Mouse (Mus musculus) embryonic stem cell, embryonic (primary cell): ENCODE measurements around the gene Ablim1.

Source experiments
- CTCF ChIA-PET, 4 experiments: fragments of 300-600 bp in 2 of 4; fragments of 350-600 bp in 2 of 4; sonication (Branson Sonifier 250); formaldehyde crosslinking; loops; one replicate each; lab custom pipeline; 2022; ENCODE audit warnings: inconsistent platforms in 2 of 4; lab: Charles Lee
- POLR2A ChIA-PET, 4 experiments: fragments of 300-600 bp in 2 of 4; fragments of 350-600 bp in 2 of 4; sonication (Branson Sonifier 250); formaldehyde crosslinking; loops; one replicate each; lab custom pipeline; 2022; ENCODE audit warnings: antibody characterized with exemption in 4 of 4, inconsistent platforms in 1 of 4; lab: Charles Lee

Ablim1 gene

GRCm38 (mm10) chr19:57228576-57228975 is 86.1 kb downstream of the Ablim1 start:
- POLR2A ChIA-PET: interaction anchor here in 1 of 4 experiments (0.7 kb wide), 1 partner anchor 97 kb away, joined by 5 read pairs; no protein-coding TSS in a partner anchor
- CTCF ChIA-PET: interaction anchor here in 1 of 4 experiments (0.6 kb wide), 1 partner anchor 587 kb away, joined by 5 read pairs; no protein-coding TSS in a partner anchor

- ChIA-PET POLR2A (no interaction called here), CTCF (no interaction called here)
Measured at GRCm38 (mm10) chr19:57224390-57224789, 90.3 kb downstream of the Ablim1 start.

- ChIA-PET CTCF (no interaction called here), POLR2A (no interaction called here)
Measured at GRCm38 (mm10) chr19:57223686-57224085, 91.0 kb downstream of the Ablim1 start.

- ChIA-PET CTCF (no interaction called here), POLR2A (interaction anchor here in 1 of 4 experiments (1.0 kb wide), 1 partner anchor 24 kb away, joined by 3 read pairs; no protein-coding TSS in a partner anchor)
Measured at GRCm38 (mm10) chr19:57222657-57223056, 92.1 kb downstream of the Ablim1 start.

- CTCF ChIA-PET: no interaction called here
- POLR2A ChIA-PET: no interaction called here
Measured at GRCm38 (mm10) chr19:57221684-57222235, 93.0 kb downstream of the Ablim1 start.

GRCm38 (mm10) chr19:57219758-57220157 is 95.0 kb downstream of the Ablim1 start:
- ChIA-PET POLR2A (interaction anchor here in 3 of 4 experiments (0.5 to 0.6 kb wide), 3 partner anchors 13 to 443 kb away, joined by 3 read pairs; no protein-coding TSS in a partner anchor), CTCF (no interaction called here)

- ChIA-PET POLR2A (no interaction called here), CTCF (no interaction called here)
Measured at GRCm38 (mm10) chr19:57217161-57217560, 97.6 kb downstream of the Ablim1 start.

GRCm38 (mm10) chr19:57215527-57215926 is 99.2 kb downstream of the Ablim1 start:
- ChIA-PET POLR2A (interaction anchor here in 1 of 4 experiments (1.1 kb wide), 1 partner anchor 57 kb away, joined by 4 read pairs; no protein-coding TSS in a partner anchor), CTCF (no interaction called here)

GRCm38 (mm10) chr19:57212406-57212805 is 102.3 kb downstream of the Ablim1 start:
- ChIA-PET POLR2A (no interaction called here), CTCF (no interaction called here)

GRCm38 (mm10) chr19:57211444-57212111 is 103.1 kb downstream of the Ablim1 start:
- POLR2A ChIA-PET: interaction anchor here in 1 of 4 experiments (1.1 kb wide), 1 partner anchor 122 kb away, joined by 3 read pairs; no protein-coding TSS in a partner anchor
- CTCF ChIA-PET: interaction anchor here in 2 of 4 experiments (0.6 to 0.7 kb wide), 2 partner anchors 14 to 630 kb away, joined by 3 read pairs; no protein-coding TSS in a partner anchor

- POLR2A ChIA-PET: interaction anchor here in 1 of 4 experiments (1.0 to 1.1 kb wide), 2 partner anchors 15 to 123 kb away, joined by 3 to 4 read pairs; no protein-coding TSS in a partner anchor
- CTCF ChIA-PET: interaction anchor here in 1 of 4 experiments (0.5 kb wide), 1 partner anchor 62 kb away, joined by 3 read pairs; no protein-coding TSS in a partner anchor
Measured at GRCm38 (mm10) chr19:57210924-57211323, 103.8 kb downstream of the Ablim1 start.

GRCm38 (mm10) chr19:57204101-57204500 is 110.6 kb downstream of the Ablim1 start:
- ChIA-PET CTCF (interaction anchor here in 1 of 4 experiments (1.4 kb wide), 1 partner anchor 10 kb away, joined by 3 read pairs; no protein-coding TSS in a partner anchor), POLR2A (interaction anchor here in 1 of 4 experiments (0.6 kb wide), 1 partner anchor 163 kb away, joined by 3 read pairs; no protein-coding TSS in a partner anchor)

- POLR2A ChIA-PET: no interaction called here
- CTCF ChIA-PET: no interaction called here
Measured at GRCm38 (mm10) chr19:57202554-57202953, 112.2 kb downstream of the Ablim1 start.

GRCm38 (mm10) chr19:57201090-57201483 is 113.6 kb downstream of the Ablim1 start:
- ChIA-PET CTCF (interaction anchor here in 2 of 4 experiments (0.7 to 0.9 kb wide), 2 partner anchors 63 to 528 kb away, joined by 4 to 5 read pairs; no protein-coding TSS in a partner anchor), POLR2A (interaction anchor here in 2 of 4 experiments (0.8 to 1.2 kb wide), 4 partner anchors 19 to 157 kb away, joined by 4 read pairs; no protein-coding TSS in a partner anchor)

GRCm38 (mm10) chr19:57200477-57201089 is 114.1 kb downstream of the Ablim1 start:
- ChIA-PET POLR2A (interaction anchor here in 2 of 4 experiments (0.8 to 1.2 kb wide), 5 partner anchors 18 to 157 kb away, joined by 3 to 4 read pairs (median 4); no protein-coding TSS in a partner anchor), CTCF (interaction anchor here in 2 of 4 experiments (0.7 to 0.9 kb wide), 2 partner anchors 62 to 527 kb away, joined by 4 to 5 read pairs; no protein-coding TSS in a partner anchor)

GRCm38 (mm10) chr19:57199361-57199760 is 115.4 kb downstream of the Ablim1 start:
- CTCF ChIA-PET: interaction anchor here in 2 of 4 experiments (0.6 to 0.7 kb wide), 5 partner anchors 80 to 286 kb away, joined by 3 to 5 read pairs (median 3); no protein-coding TSS in a partner anchor
- POLR2A ChIA-PET: interaction anchor here in 2 of 4 experiments (0.6 to 1.1 kb wide), 5 partner anchors 9 to 121 kb away, joined by 3 to 5 read pairs (median 3); no protein-coding TSS in a partner anchor

GRCm38 (mm10) chr19:57198531-57198930 is 116.2 kb downstream of the Ablim1 start:
- ChIA-PET CTCF (interaction anchor here in 2 of 4 experiments (0.6 to 0.7 kb wide), 3 partner anchors 13 to 275 kb away, joined by 3 to 5 read pairs (median 3); no protein-coding TSS in a partner anchor), POLR2A (interaction anchor here in 3 of 4 experiments (0.7 to 1.9 kb wide), 7 partner anchors 16 to 120 kb away, joined by 3 to 6 read pairs (median 4); no protein-coding TSS in a partner anchor)

GRCm38 (mm10) chr19:57198029-57198428 is 116.7 kb downstream of the Ablim1 start:
- ChIA-PET POLR2A (interaction anchor here in 3 of 4 experiments (1.5 to 1.9 kb wide), 4 partner anchors 16 to 99 kb away, joined by 3 to 6 read pairs (median 4); no protein-coding TSS in a partner anchor), CTCF (interaction anchor here in 1 of 4 experiments (0.6 kb wide), 3 partner anchors 14 to 166 kb away, joined by 3 read pairs; no protein-coding TSS in a partner anchor)
